Mouse (Mus musculus): ENCODE data around the gene Akirin1.

The Akirin1 gene

DNA sequence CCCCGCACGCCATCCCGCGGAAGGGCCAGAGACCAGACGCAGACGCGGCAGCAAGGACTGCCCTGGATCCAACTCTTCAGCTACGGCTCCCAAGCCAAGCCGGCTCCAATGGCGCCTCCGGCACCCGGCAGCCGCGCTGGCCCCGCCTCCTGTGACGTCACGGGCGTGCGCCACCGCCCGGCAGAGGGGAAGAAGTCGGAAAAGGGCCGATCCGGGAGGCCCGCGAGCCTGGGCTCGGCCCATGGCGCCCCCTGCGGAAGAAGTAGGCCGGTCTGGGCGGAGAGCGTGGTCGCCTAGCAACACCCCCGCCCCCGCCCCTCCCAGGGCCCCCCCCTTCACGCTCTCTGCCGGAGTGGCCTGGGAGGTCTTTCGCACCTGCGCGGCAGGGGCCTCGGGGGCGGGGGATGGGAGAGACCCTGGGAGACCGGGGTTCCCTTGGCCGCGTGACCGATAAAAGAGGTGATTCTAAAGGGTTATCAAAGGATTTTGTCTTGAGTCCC, at the start of gene Akirin1:
TSS of gene Akirin1 (minus strand) at position 194 of the 500 bp plus-strand sequence.
- DNase-seq (ENCODE audit: low spot score) = peak; percentile 95

- no peak for DNase-seq (ENCODE audit: low spot score)
Measured at GRCm38 (mm10) chr4:123797856-123798255, 47.7 kb upstream of the Akirin1 start.

- DNase-seq (ENCODE audit: low spot score) = no peak
Measured at GRCm38 (mm10) chr4:123797403-123797802, 47.3 kb upstream of the Akirin1 start.

GRCm38 (mm10) chr4:123795057-123795456, 44.9 kb upstream of the Akirin1 start:
- DNase-seq (ENCODE audit: low spot score) = no peak

- no peak for DNase-seq (ENCODE audit: low spot score)
Measured at GRCm38 (mm10) chr4:123793136-123793535, 43.0 kb upstream of the Akirin1 start.

DNA sequence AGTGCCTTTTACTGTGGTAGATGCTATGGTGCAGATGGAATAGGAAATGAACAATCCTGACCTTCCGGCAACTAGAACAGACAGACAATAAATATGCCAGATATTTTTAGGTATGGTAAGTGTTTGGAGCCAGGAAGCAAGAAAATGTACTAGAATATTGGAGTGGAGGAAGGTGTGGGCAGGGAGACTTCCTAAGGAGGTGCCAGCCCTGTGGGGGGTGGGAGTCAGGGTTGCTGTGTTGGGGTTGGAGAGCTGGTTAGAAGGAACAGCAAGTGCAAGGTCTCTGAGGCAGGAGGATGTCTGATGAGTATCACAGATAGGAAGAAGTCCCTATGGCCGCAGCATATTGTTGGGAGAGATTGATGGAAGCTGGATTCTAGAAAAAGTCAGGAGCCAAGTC, 42.5 kb upstream of the Akirin1 start:
- no peak for DNase-seq (ENCODE audit: low spot score)

GRCm38 (mm10) chr4:123787191-123787985, 37.2 kb upstream of the Akirin1 start, which contains the start of gene Rhbdl2:
Rhbdl2 (plus strand) TSS chr4:123787874.
- peak; percentile 3 for DNase-seq (ENCODE audit: low spot score)

GRCm38 (mm10) chr4:123768234-123768633, 18.1 kb upstream of the Akirin1 start:
- no peak for DNase-seq (ENCODE audit: low spot score)

GRCm38 (mm10) chr4:123767807-123768206, 17.7 kb upstream of the Akirin1 start:
- DNase-seq (ENCODE audit: low spot score) = no peak

GRCm38 (mm10) chr4:123765071-123765470, 14.9 kb upstream of the Akirin1 start:
- no peak for DNase-seq (ENCODE audit: low spot score)

- DNase-seq (ENCODE audit: low spot score) = no peak
Measured at GRCm38 (mm10) chr4:123758306-123758705, 8.2 kb upstream of the Akirin1 start.

DNA sequence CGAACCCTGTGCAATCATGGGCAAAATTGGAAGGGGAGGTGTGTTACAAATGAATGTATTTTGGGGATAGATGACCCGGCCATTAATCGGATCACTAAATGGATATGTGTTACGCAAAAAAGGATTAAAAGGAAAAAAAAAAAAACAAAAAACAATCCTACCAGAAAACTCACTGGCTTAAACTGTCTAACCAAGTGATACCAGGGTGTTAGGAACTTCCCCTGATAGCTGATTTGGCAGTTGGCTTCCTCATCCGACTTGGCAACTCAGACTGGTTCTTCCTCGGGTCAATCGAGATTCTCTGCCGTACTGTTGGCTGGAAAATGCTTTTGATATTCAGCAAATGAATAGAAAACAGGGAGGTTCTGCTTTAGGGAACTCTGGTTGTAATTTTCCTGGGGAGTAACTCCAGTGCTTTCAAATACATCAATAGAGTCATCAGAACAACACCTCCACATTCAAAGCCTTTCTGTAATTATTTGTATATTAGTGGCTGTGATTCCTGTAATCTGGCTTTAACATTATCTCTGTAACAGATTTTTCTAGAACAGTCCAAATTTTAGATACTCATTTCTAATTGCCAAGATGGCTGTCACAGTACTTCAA, 665 bp upstream of the Akirin1 start:
- DNase-seq (ENCODE audit: low spot score) = peak; percentile 17

DNA sequence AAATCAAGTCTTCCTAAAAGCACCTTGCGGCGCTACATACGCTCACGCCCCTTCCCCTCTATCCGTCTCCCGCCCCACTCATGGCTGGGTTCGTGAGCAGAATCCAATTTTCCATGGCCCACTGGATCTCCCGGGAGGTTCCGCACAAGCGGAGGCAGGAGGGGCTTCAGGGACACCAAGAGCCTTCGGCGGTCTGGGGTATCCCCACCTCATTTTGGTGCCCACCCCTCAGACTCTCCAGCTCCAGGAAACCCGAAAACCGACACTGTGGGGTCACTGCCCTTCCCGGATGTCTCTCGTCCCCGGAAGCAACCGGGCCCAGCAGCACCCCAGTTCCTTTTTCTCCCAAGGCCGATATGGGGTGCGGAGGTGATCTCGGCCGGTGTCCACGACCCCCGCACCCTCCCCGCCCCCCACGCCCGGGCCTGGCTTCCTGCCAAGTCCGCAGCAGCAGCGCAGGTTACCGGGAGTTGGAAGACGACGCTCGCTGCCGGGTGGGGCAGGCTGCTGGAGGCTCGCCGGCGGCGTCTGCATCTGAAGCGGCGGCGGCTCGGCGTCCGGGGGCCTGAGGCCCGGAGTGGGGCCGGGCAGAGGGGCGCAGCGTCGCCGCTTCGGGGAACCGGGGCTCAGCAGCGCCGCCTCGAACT, 538 bp downstream of the Akirin1 start:
- DNase-seq (ENCODE audit: low spot score) = no peak

GRCm38 (mm10) chr4:123748726-123749415, 1.3 kb downstream of the Akirin1 start:
- no peak for DNase-seq (ENCODE audit: low spot score)

- peak; percentile 15 for DNase-seq (ENCODE audit: low spot score)
Measured at GRCm38 (mm10) chr4:123745221-123745775, 4.8 kb downstream of the Akirin1 start.

DNA sequence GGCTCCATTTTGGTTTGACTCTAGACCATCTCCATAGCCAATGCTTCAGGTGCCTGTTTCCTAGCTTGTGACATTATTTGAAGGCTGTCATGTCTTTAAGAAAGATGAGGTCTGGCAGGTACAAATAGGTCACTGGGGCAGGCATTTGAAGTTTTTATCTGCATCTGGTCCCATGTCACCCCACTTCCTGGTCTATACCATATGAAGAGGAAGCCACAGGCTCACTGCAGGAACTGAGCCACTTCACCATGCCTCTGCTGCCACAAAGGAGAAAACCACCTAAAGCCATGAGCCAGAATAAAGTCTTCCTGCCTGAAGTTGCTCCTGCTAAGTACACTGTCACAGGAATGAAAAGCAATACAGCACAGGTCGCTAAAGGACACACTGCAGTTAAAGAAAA, 7.3 kb downstream of the Akirin1 start:
- no peak for DNase-seq (ENCODE audit: low spot score)

- no peak for DNase-seq (ENCODE audit: low spot score)
Measured at GRCm38 (mm10) chr4:123738708-123739107, 11.4 kb downstream of the Akirin1 start.

GRCm38 (mm10) chr4:123733532-123733931, 16.6 kb downstream of the Akirin1 start:
- DNase-seq (ENCODE audit: low spot score) = no peak

- no peak for DNase-seq (ENCODE audit: low spot score)
Measured at GRCm38 (mm10) chr4:123732921-123733320, 17.2 kb downstream of the Akirin1 start.

- DNase-seq (ENCODE audit: low spot score) = no peak
Measured at GRCm38 (mm10) chr4:123732163-123732910, 17.8 kb downstream of the Akirin1 start.

DNA sequence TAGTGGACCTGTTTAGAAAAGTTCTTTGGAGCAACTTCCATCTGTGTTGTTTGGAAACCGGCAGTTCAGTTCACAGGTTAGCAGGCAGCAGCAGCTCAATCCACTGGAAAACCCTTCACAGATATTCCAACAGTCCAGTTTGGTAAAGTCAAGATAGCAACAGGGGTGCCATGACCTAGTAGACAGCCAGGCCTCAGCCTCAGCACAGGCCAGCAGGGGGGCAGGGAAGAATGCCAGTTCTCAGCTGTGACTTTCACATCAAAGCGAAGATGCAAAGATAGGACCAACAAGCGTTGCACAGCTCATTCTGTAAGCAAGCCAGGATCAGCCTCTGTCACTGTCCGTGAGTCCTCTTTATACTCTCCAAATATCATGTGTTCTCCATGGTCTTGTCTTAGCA, 28.4 kb downstream of the Akirin1 start:
- DNase-seq (ENCODE audit: low spot score) = no peak

All from ovary, adult 18-20 months (tissue).